Mouse (Mus musculus): ENCODE results near the gene Hint1. TPM values are rescaled to one million over a fixed set of nuclear protein-coding genes. Genes with fewer than 3 reads are reported as not detected.
"Not testable (repeated sequence)": the region's sequence is repeated elsewhere in the genome, so short reads cannot be mapped to it uniquely, and the experiment has no call there.

Gene Hint1
- total RNA-seq (2021): 100 to 1,000 TPM; 259 to 264 TPM
- long read RNA-seq, experiment 1, transcript Hint1-201 (3 exons, 636 nt): major isoform, 111 of 113 reads
- long read RNA-seq, experiment 1, partial matches to known transcripts: 0 of 113 reads
- long read RNA-seq, experiment 1, other reads (novel, unspliced or antisense): 2 of 113 reads
- long read RNA-seq, experiment 2, transcript Hint1-201 (3 exons, 636 nt): major isoform, 101 of 103 reads
- long read RNA-seq, experiment 2, partial matches to known transcripts: 1 of 103 reads
- long read RNA-seq, experiment 2, other reads (novel, unspliced or antisense): 0 of 103 reads

- peak; percentile 95 to 97 for DNase-seq
- intact Hi-C loops (cut with DNase I): loop anchor here (10.0 kb wide), 1 partner anchor 302 kb away; no protein-coding TSS in a partner anchor
Observed at GRCm38 (mm10) chr11:54866119-54867048, at the start of gene Hint1. Gene Hint1, plus strand, starts transcription at chr11:54866383.

- intact Hi-C loops (cut with DNase I): no loop called here
- no peak for DNase-seq
Observed at GRCm38 (mm10) chr11:54817449-54817848, 48.7 kb upstream of the Hint1 start.

- no peak for DNase-seq
- intact Hi-C loops (cut with DNase I): no loop called here
Observed at GRCm38 (mm10) chr11:54819489-54819888, 46.7 kb upstream of the Hint1 start.

GRCm38 (mm10) chr11:54823467-54823866 is 42.7 kb upstream of the Hint1 start:
- intact Hi-C loops (cut with DNase I): no loop called here
- no peak for DNase-seq

GRCm38 (mm10) chr11:54825774-54826173 is 40.4 kb upstream of the Hint1 start:
- no peak for DNase-seq
- intact Hi-C loops (cut with DNase I): no loop called here

- DNase-seq: no peak
- intact Hi-C loops (cut with DNase I): no loop called here
Observed at GRCm38 (mm10) chr11:54826819-54827218, 39.4 kb upstream of the Hint1 start.

GRCm38 (mm10) chr11:54833833-54834232 is 32.4 kb upstream of the Hint1 start:
- DNase-seq: no peak

GRCm38 (mm10) chr11:54834596-54834995 is 31.6 kb upstream of the Hint1 start:
- DNase-seq: no peak
- intact Hi-C loops (cut with DNase I): no loop called here

More at GRCm38 (mm10) chr11:54833833-54834232, 32.4 kb upstream of the Hint1 start:
- intact Hi-C loops (cut with DNase I): no loop called here

- intact Hi-C loops (cut with DNase I): no loop called here
- DNase-seq: peak; percentile 41
Observed at GRCm38 (mm10) chr11:54836106-54836505, 30.1 kb upstream of the Hint1 start.

GRCm38 (mm10) chr11:54839696-54840095 is 26.5 kb upstream of the Hint1 start:
- DNase-seq: no peak
- intact Hi-C loops (cut with DNase I): no loop called here

- intact Hi-C loops (cut with DNase I): no loop called here
- no peak for DNase-seq
Observed at GRCm38 (mm10) chr11:54840891-54841290, 25.3 kb upstream of the Hint1 start.

GRCm38 (mm10) chr11:54844424-54844823 is 21.8 kb upstream of the Hint1 start:
- DNase-seq: no peak
- intact Hi-C loops (cut with DNase I): no loop called here

- intact Hi-C loops (cut with DNase I): loop anchor here (5.0 kb wide), 1 partner anchor 38 kb away; no protein-coding TSS in a partner anchor
- no peak for DNase-seq
Observed at GRCm38 (mm10) chr11:54844959-54845358, 21.2 kb upstream of the Hint1 start.

GRCm38 (mm10) chr11:54845470-54846442 is 20.4 kb upstream of the Hint1 start:
- no peak for DNase-seq
- intact Hi-C loops (cut with DNase I): loop anchor here (5.0 kb wide), 1 partner anchor 38 kb away; no protein-coding TSS in a partner anchor

GRCm38 (mm10) chr11:54849961-54850758 is 16.0 kb upstream of the Hint1 start:
- DNase-seq: no peak
- intact Hi-C loops (cut with DNase I): loop anchor here (5.0 kb wide), 1 partner anchor 43 kb away; no protein-coding TSS in a partner anchor

GRCm38 (mm10) chr11:54851656-54852055 is 14.5 kb upstream of the Hint1 start:
- intact Hi-C loops (cut with DNase I): no loop called here
- no peak for DNase-seq

GRCm38 (mm10) chr11:54858880-54859279 is 7.3 kb upstream of the Hint1 start:
- intact Hi-C loops (cut with DNase I); DNase-seq: not testable (repeated sequence)

- intact Hi-C loops (cut with DNase I): loop anchor here (1.0 to 10.0 kb wide), 4 partner anchors 57 to 295 kb away; partner anchors contain the start of gene Cdc42se2
- no peak for DNase-seq
Observed at GRCm38 (mm10) chr11:54859322-54860165, 6.6 kb upstream of the Hint1 start.

Data from heart, postnatal 14 days (tissue).